Mouse (Mus musculus) left cerebral cortex, postnatal 4 days (tissue): ENCODE data around the gene Gsto2. TPM values are rescaled to one million over a fixed set of nuclear protein-coding genes. Genes with fewer than 3 reads are reported as not detected.

Experiments
- DNase-seq: peaks from one replicate; pipeline ENCODE4 v3.0.0-alpha.2; 2022
- intact Hi-C: fragments of 180-260 bp; cut with DNase I; formaldehyde crosslinking; loops from one replicate; pipeline ENCODE4 v1.15.1; 2025
- total RNA-seq, 2 experiments: library from RNA; stranded (reverse); gene quantifications; 2 replicates each; pipeline ENCODE4 v1.2.3; 2021

Gene Gsto2
- total RNA-seq, 2 experiments from 2014 or later = 0.78 to 0.93 TPM

GRCm38 (mm10) chr19:47854796-47855783 lies 10.2 kb upstream of the Gsto2 start, which contains the start of gene Gsto1:
Gene Gsto1 (plus strand): TSS chr19:47854970.
- DNase-seq = peak; percentile 86

GRCm38 (mm10) chr19:47857957-47858942 lies 7.1 kb upstream of the Gsto2 start:
- no peak for DNase-seq
- intact Hi-C loops = no loop called here

More at GRCm38 (mm10) chr19:47854796-47855783, 10.2 kb upstream of the Gsto2 start, which contains the start of gene Gsto1:
- intact Hi-C loops = no loop called here

- intact Hi-C loops = no loop called here
- DNase-seq = no peak
Observed at GRCm38 (mm10) chr19:47859180-47859579, 6.2 kb upstream of the Gsto2 start.

GRCm38 (mm10) chr19:47862581-47862980 lies 2.8 kb upstream of the Gsto2 start:
- intact Hi-C loops = no loop called here

GRCm38 (mm10) chr19:47864051-47864450 lies 1.3 kb upstream of the Gsto2 start:
- intact Hi-C loops = no loop called here

More at GRCm38 (mm10) chr19:47862581-47862980, 2.8 kb upstream of the Gsto2 start:
- no peak for DNase-seq

GRCm38 (mm10) chr19:47864721-47865120 lies 613 bp upstream of the Gsto2 start:
- intact Hi-C loops = no loop called here
- no peak for DNase-seq

More at GRCm38 (mm10) chr19:47864051-47864450, 1.3 kb upstream of the Gsto2 start:
- no peak for DNase-seq

- intact Hi-C loops = no loop called here
- no peak for DNase-seq
Observed at GRCm38 (mm10) chr19:47867628-47868175, 2.4 kb downstream of the Gsto2 start.

- DNase-seq = no peak
- intact Hi-C loops = no loop called here
Observed at GRCm38 (mm10) chr19:47868951-47869350, 3.6 kb downstream of the Gsto2 start.

- intact Hi-C loops = no loop called here
- DNase-seq = no peak
Observed at GRCm38 (mm10) chr19:47869516-47869915, 4.2 kb downstream of the Gsto2 start.

- DNase-seq = no peak
- intact Hi-C loops = no loop called here
Observed at GRCm38 (mm10) chr19:47870102-47870666, 4.8 kb downstream of the Gsto2 start.

- DNase-seq = peak; percentile 33
- intact Hi-C loops = no loop called here
Observed at GRCm38 (mm10) chr19:47871515-47871914, 6.2 kb downstream of the Gsto2 start.

GRCm38 (mm10) chr19:47876252-47876651 lies 10.9 kb downstream of the Gsto2 start:
- intact Hi-C loops = no loop called here
- no peak for DNase-seq

- intact Hi-C loops = no loop called here
- DNase-seq = no peak
Observed at GRCm38 (mm10) chr19:47881538-47881937, 16.2 kb downstream of the Gsto2 start.

GRCm38 (mm10) chr19:47882151-47882881 lies 17.0 kb downstream of the Gsto2 start:
- DNase-seq = peak; percentile 85
- intact Hi-C loops = loop anchor here (2.0 kb wide), 1 partner anchor 50 kb away; no protein-coding TSS in a partner anchor

GRCm38 (mm10) chr19:47882882-47883254 lies 17.5 kb downstream of the Gsto2 start:
- no peak for DNase-seq
- intact Hi-C loops = loop anchor here (2.0 kb wide), 1 partner anchor 50 kb away; no protein-coding TSS in a partner anchor

GRCm38 (mm10) chr19:47884296-47885085 lies 19.2 kb downstream of the Gsto2 start:
- DNase-seq = no peak
- intact Hi-C loops = no loop called here

- DNase-seq = no peak
- intact Hi-C loops = no loop called here
Observed at GRCm38 (mm10) chr19:47885191-47885743, 19.9 kb downstream of the Gsto2 start.

GRCm38 (mm10) chr19:47885886-47886285 lies 20.6 kb downstream of the Gsto2 start:
- no peak for DNase-seq
- intact Hi-C loops = no loop called here
